Mouse (Mus musculus): ENCODE results near the gene Cyp17a1.

DNA sequence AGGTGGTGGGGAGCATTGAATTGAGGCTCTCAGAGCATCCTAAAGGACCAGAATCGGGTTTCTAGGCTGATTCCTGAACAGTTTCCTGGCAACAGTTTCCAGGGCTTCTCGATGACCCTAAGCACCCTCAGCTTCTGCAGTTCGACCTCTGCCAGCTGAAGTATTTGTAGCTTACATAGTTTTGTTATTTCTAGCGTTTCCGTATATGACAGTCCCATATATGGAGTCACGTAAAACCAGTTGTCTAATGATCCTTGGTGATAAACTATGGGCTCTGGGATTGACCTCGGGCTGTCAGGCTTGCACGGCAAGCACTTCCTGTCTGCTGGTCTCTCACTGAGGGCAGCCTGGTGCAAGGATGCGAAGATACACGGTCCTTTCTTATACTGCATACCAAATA, 47.5 kb downstream of the Cyp17a1 start:
- TF ChIP-seq CTCF (IDR thresholded peaks at IDR 0.05) (no peak), POLR2A (IDR thresholded peaks at IDR 0.05; ENCODE audit: insufficient read depth, low read depth, low read length) (no peak)

Measured in heart, adult 2 months (tissue).